Mouse (Mus musculus) embryonic fibroblast, embryonic 13.5 days (primary cell): Measurements from ENCODE around the gene Fam187a. TPM values are rescaled to one million over a fixed set of nuclear protein-coding genes. Genes with fewer than 3 reads are reported as not detected.
A peak's percentile ranks its signal among the peaks of the same experiment; 100 is the strongest.

ENCODE experiments used
- H3K27ac ChIP-seq: 2 replicates; pipeline ENCODE4 v1.5.1; 2012; ENCODE audit warnings: low read length, control low read depth, inconsistent platforms; ENCODE audit not compliant: insufficient read depth
- H3K4me1 ChIP-seq: 2 replicates; pipeline ENCODE4 v1.6.1; 2011; ENCODE audit warnings: low read length; ENCODE audit not compliant: control insufficient read depth, insufficient read depth
- H3K4me3 ChIP-seq: 2 replicates; pipeline ENCODE4 v1.5.1; 2011; ENCODE audit warnings: mild to moderate bottlenecking, control low read depth, low read length; ENCODE audit not compliant: insufficient read depth
- CTCF ChIP-seq: IDR thresholded peaks from 2 replicates; pipeline ENCODE4 v1.5.1; 2011; ENCODE audit warnings: mild to moderate bottlenecking, control low read depth, low read length, moderate library complexity, borderline replicate concordance; ENCODE audit not compliant: insufficient read depth
- POLR2A ChIP-seq: IDR thresholded peaks from 2 replicates; pipeline ENCODE4 v1.6.1; 2011; ENCODE audit warnings: low read depth, mild to moderate bottlenecking, control low read depth, low read length, moderate library complexity
- polyA plus RNA-seq: library from polyadenylated mRNA; stranded (reverse); fragments of >200 nt; gene quantifications from 2 replicates; pipeline ENCODE4 v1.2.4, GENCODE M21; 2011; ENCODE audit warnings: low read depth; ENCODE audit not compliant: missing spikeins, insufficient read length

Fam187a gene
- polyA plus RNA-seq, 1 experiment = not detected

DNA sequence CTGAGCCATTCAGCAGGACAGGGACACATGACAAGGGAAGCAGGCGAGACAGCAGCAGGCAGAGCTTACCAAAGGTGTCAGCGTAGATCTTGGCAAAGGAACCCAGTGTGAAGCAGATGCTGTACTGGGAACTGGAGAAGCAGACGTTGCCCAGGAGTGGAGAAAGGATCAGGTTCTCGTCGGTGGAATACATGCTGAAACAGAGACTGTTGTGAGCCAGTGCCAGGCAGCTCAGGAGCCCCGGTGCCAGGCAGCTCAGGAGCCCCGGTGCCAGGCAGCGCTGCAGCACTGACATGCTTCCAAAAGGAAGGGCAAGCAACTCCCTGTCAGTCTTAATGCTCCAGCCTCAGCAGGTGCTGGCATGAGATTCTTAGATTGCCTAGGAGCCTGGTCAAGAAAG lies 25.0 kb upstream of the Fam187a start:
- TF ChIP-seq POLR2A (no peak), CTCF (no peak)
- Histone ChIP-seq H3K4me1 (no peaks in the 10 kb centered on the region), H3K4me3 (no peak overlapping the region), H3K27ac (no peak overlapping the region)

DNA sequence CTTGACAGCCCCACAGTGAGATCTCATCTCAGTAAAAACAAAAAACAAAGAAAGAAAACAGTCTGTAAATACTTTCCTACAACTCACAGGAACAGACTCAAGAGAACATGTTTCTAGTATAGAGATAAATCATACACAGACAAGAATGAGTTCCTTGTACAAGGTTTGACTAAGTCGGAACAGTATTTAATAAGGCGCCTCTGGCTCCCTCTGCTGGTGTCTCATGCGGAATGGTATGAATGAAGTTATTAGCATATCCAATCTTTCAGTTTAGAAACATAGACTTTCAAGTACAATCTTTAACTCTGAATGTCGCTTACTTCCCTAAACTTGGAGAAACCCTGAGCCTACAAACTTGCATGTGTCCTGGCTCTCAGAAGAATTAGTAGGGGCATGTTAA lies 20.7 kb upstream of the Fam187a start:
- H3K4me1 ChIP-seq = no peaks in the 10 kb centered on the region
- H3K4me3 ChIP-seq = no peak overlapping the region
- no peak for TF ChIP-seq CTCF
- no peak for TF ChIP-seq POLR2A
- H3K27ac ChIP-seq = no peak overlapping the region

GRCm38 (mm10) chr11:102874801-102875334 lies 10.1 kb upstream of the Fam187a start:
- Histone ChIP-seq H3K4me1 (peaks cover 5% of the 10 kb centered on the region), H3K4me3 (no peak overlapping the region), H3K27ac (no peak overlapping the region)
- no peak for TF ChIP-seq POLR2A
- TF ChIP-seq CTCF = no peak

- Histone ChIP-seq H3K27ac (no peak overlapping the region), H3K4me1 (peaks cover 5% of the 10 kb centered on the region), H3K4me3 (peak overlapping the region; percentile 6; the same call in 1 of the 2 replicates)
- TF ChIP-seq POLR2A (no peak), CTCF (no peak)
Observed at GRCm38 (mm10) chr11:102879558-102879957, 5.4 kb upstream of the Fam187a start.

DNA sequence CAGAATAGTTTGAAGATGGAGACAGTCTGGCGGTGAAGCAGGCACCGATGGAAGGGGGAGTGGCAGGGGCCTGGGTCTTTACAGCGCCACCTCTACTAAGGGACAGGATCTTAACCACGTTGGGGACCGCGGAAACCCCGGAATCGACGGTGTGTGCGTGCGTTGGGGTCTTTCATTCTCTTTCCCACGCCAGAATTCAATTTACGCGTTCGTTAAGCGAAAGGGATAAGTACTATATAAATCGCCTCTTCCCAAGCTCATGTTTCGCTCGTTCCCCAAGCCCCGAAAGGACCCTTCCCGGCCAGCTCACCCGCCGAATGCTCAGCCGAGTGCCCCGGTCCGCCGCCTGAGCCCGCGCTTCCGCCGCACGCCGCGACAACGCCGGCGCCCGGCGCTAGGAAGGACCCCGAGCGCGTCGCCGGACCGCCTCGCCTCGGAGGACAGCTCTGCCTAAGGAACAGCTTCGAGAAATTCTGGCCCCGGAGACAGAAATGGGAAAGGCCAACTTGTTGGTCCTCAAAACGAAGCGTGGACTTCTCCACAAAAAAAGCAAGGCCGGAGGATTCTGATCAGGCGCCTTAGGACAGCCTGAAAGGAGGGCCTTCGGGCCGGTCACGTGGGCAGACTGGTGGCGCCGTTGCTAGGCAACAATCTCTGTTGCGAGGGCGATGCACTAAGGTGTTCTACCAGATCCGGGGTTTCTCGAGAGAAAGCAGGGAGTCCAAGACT lies 4.2 kb upstream of the Fam187a start, which contains the start of the genes Eftud2 and Ccdc103:
Gene Eftud2, minus strand, starts transcription at position 401 of the 729 bp plus-strand sequence.
Gene Ccdc103, plus strand, starts transcription at position 620 of the 729 bp plus-strand sequence.
- Histone ChIP-seq H3K4me1 (peaks cover 5% of the 10 kb centered on the region), H3K4me3 (peak within 1 kb of the TSS; percentile 92), H3K27ac (peak within 1 kb of the TSS; percentile 56)
- no peak for TF ChIP-seq CTCF
- TF ChIP-seq POLR2A = peak; percentile 76

GRCm38 (mm10) chr11:102881314-102882198 lies 3.4 kb upstream of the Fam187a start:
- peak overlapping the region; percentile 63 for H3K4me3 ChIP-seq
- peaks cover 5% of the 10 kb centered on the region for H3K4me1 ChIP-seq
- no peak overlapping the region for H3K27ac ChIP-seq
- TF ChIP-seq CTCF (no peak), POLR2A (no peak)

GRCm38 (mm10) chr11:102887433-102887832 lies 2.5 kb downstream of the Fam187a start:
- Histone ChIP-seq H3K27ac (no peak overlapping the region), H3K4me1 (no peaks in the 10 kb centered on the region), H3K4me3 (no peak overlapping the region)
- TF ChIP-seq POLR2A (no peak), CTCF (no peak)

DNA sequence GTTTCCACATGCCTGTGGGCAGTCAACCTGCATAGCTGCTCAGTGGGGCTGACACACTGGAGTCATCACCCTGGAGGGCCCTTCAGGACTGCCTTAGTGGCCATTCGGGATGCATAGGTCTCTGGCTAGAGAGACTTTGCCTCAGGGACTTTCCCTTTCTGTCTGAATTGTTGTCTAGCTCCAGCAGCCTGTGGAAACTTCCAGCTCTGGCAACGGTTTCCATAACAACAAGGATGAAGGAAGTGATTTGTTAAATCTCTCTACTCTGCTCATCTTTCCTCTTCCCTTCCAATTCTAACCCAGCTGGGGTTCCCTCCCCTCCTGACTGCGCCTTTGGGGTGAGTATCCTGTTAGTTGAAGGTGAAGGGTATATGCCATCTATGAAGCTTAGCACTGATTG lies 3.2 kb downstream of the Fam187a start:
- TF ChIP-seq POLR2A = no peak
- no peak for TF ChIP-seq CTCF
- Histone ChIP-seq H3K4me3 (no peak overlapping the region), H3K4me1 (no peaks in the 10 kb centered on the region), H3K27ac (no peak overlapping the region)

DNA sequence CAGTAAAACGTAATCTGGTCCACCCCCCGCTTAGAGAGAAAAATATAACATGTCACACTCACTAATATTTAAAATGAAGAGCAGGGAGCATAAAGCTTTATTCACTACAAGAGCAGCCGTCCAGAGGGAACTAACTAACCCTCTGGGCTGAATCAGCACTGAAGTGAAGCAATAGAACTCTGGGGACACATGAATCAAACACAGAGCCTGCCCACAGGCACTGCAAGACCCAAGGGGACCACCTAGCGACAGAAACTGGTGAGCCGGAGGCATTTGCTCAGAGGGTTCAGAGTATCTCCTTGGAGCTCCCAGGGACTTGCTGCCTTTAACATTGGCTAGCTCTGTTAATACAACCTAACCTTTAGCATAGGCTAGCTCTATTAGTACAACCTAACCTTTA lies 5.1 kb downstream of the Fam187a start:
- Histone ChIP-seq H3K4me3 (no peak overlapping the region), H3K27ac (no peak overlapping the region), H3K4me1 (no peaks in the 10 kb centered on the region)
- no peak for TF ChIP-seq CTCF
- no peak for TF ChIP-seq POLR2A
